Mouse (Mus musculus) stomach, postnatal 0 days (tissue): ENCODE measurements at regions not wholly inside any gene's neighbourhood (a gene's known extent, or its start where the extent isn't known, plus 50 kb on each side); places are given as distances from the start of the nearest gene placed in this dataset.

Experiments
- ATAC-seq: fragments of 200-750 bp; cut with Nextera tagmentation; 2 replicates; pipeline ENCODE4 v1.8.0; 2017; ENCODE audit not compliant: low FRiP score, low TSS enrichment
- DNase-seq: peaks from one replicate; pipeline ENCODE4 v3.0.0-alpha.2; 2016; ENCODE audit warnings: low spot score
- H3K27ac ChIP-seq: fragments of 300-500 bp; sonication (generic); replicated peaks from 2 replicates; pipeline ENCODE4 v1.5.1; 2014; ENCODE audit warnings: mild to moderate bottlenecking, control low read depth
- H3K27me3 ChIP-seq: fragments of 300-500 bp; sonication (generic); 2 replicates; pipeline ENCODE4 v1.6.1; 2014; ENCODE audit warnings: low read length; ENCODE audit not compliant: control insufficient read depth, insufficient read depth
- H3K36me3 ChIP-seq: fragments of 300-500 bp; sonication (generic); 2 replicates; pipeline ENCODE4 v1.6.1; 2014; ENCODE audit warnings: low read length, mixed read lengths; ENCODE audit not compliant: control insufficient read depth, insufficient read depth
- H3K4me1 ChIP-seq: fragments of 300-500 bp; sonication (generic); replicated peaks from 2 replicates; pipeline ENCODE4 v1.6.1; 2014; ENCODE audit warnings: antibody characterized with exemption; ENCODE audit not compliant: control insufficient read depth, insufficient read depth
- H3K4me2 ChIP-seq: fragments of 300-500 bp; sonication (generic); replicated peaks from 2 replicates; pipeline ENCODE4 v1.6.1; 2014; ENCODE audit warnings: low read depth, mild to moderate bottlenecking, control low read depth, moderate library complexity
- H3K4me3 ChIP-seq: fragments of 300-500 bp; sonication (generic); 2 replicates; pipeline ENCODE4 v1.5.1; 2014; ENCODE audit warnings: low read depth, low read length, control low read depth
- H3K9ac ChIP-seq: fragments of 300-500 bp; sonication (generic); 2 replicates; pipeline ENCODE4 v1.6.1; 2014; ENCODE audit warnings: mild to moderate bottlenecking, low read length, control low read depth, mixed read lengths
- H3K9me3 ChIP-seq: fragments of 300-500 bp; sonication (generic); 2 replicates; pipeline ENCODE4 v1.6.1; 2016; ENCODE audit warnings: low read length; ENCODE audit not compliant: control insufficient read depth
- CTCF ChIP-seq: IDR thresholded peaks from 2 replicates; pipeline ENCODE4 v1.5.1; 2016; ENCODE audit warnings: antibody characterized with exemption, low read depth, mild to moderate bottlenecking, moderate library complexity
- EP300 ChIP-seq: optimal IDR thresholded peaks from 2 replicates; pipeline ENCODE3; 2016; ENCODE audit warnings: antibody characterized with exemption
- WGBS: fragments of 180-500 bp; shearing (Covaris S2); extraction: QIAGEN DNeasy Blood & Tissue Kit; methylation state at CpG from one replicate; pipeline ENCODE4 v1.1.7; 2014; 5-methylcytosine and 5-hydroxymethylcytosine counted together

GRCm38 (mm10) chr12:16001225-16001624 is 184.5 kb upstream of the Trib2 start:
- no peak overlapping the region for H3K4me2 ChIP-seq
- ATAC-seq (no peak), DNase-seq (no peak)
- TF ChIP-seq EP300 (no peak), CTCF (no peak)
- H3K4me3 ChIP-seq = no peak overlapping the region
- 79% methylated on average over 5 of the region's 5 CpGs for WGBS
- no peaks in the 10 kb centered on the region for H3K9me3 ChIP-seq
- H3K27me3 ChIP-seq = no peaks in the 10 kb centered on the region
- no peak overlapping the region for H3K27ac ChIP-seq
- no peaks in the 10 kb centered on the region for H3K36me3 ChIP-seq
- no peaks in the 10 kb centered on the region for H3K4me1 ChIP-seq
- no peak overlapping the region for H3K9ac ChIP-seq

DNA sequence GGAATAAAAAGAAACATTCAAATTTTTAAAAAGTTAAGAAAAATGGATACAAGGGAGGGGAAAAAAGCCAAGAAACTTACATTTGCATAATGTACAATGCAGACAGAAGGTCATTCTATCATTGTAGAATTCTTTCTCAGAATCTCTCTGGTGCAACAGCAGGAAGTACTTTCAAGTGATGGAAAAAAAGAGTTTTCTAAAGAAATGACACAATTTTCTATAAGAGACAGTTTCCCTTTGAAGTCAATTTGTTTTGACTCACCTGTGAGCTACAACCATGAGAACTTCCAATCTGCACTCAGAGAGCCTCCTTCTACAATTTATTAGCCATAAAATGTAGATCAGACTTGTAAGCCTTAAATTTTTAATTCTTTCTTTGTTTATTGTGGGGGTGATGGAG is 181.6 kb upstream of the Trib2 start:
- Histone ChIP-seq H3K27ac (no peak overlapping the region), H3K4me3 (no peak overlapping the region), H3K9ac (no peak overlapping the region), H3K36me3 (no peaks in the 10 kb centered on the region), H3K9me3 (no peaks in the 10 kb centered on the region), H3K4me2 (no peak overlapping the region), H3K4me1 (no peaks in the 10 kb centered on the region), H3K27me3 (no peaks in the 10 kb centered on the region)
- no peak for TF ChIP-seq EP300
- no peak for TF ChIP-seq CTCF
- ATAC-seq (no peak), DNase-seq (no peak)

DNA sequence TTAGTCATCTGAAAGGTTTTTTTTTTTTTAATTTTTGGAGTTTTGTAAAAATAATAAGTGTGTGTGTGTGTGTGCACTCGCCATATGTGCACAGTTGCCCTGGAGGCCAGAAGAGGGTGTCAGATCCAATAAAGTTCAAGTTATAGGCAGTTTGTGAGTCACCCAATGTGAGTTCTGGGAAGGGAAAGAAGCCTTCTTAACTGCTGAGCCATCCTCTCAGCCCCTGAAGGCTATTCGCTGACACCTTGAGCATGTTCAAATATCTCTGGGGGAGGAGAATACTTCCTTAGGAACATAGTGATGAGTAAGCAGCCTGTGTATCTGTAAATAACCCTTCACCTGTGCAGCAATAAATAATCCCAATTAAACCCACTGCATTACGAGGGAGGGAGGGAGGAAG is 177.1 kb upstream of the Trib2 start:
- 87% methylated on average over 3 of the region's 3 CpGs for WGBS
- no peak for DNase-seq
- TF ChIP-seq EP300 = no peak
- no peak for TF ChIP-seq CTCF
- Histone ChIP-seq H3K4me2 (no peak overlapping the region), H3K36me3 (no peaks in the 10 kb centered on the region), H3K4me3 (no peak overlapping the region), H3K27me3 (no peaks in the 10 kb centered on the region), H3K4me1 (no peaks in the 10 kb centered on the region), H3K9ac (no peak overlapping the region), H3K9me3 (no peaks in the 10 kb centered on the region), H3K27ac (no peak overlapping the region)
- no peak for ATAC-seq

DNA sequence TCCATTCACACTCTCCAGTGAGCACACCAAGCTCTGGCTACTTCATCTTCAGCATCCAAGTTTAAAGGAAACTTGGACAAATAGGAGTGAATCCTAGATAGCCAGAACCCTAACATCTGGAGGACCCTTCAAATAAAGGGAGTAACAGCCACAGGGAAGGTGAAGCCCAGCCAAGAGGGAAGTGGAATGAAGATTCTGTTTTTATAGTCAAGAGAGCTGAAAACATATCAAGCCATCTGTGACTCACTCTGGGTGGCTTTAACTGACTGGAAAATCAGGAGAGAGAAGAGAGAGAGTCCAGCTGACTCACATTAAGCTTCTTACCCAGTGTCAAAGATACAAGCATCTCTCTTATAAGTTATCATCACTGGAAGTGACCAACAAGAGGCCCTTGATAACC is 169.6 kb upstream of the Trib2 start:
- Histone ChIP-seq H3K9me3 (no peaks in the 10 kb centered on the region), H3K4me1 (no peaks in the 10 kb centered on the region), H3K4me3 (no peak overlapping the region), H3K27me3 (no peaks in the 10 kb centered on the region), H3K27ac (no peak overlapping the region), H3K36me3 (no peaks in the 10 kb centered on the region), H3K9ac (no peak overlapping the region), H3K4me2 (no peak overlapping the region)
- DNase-seq (no peak), ATAC-seq (no peak)
- no peak for TF ChIP-seq EP300
- TF ChIP-seq CTCF = no peak

- TF ChIP-seq EP300 (no peak), CTCF (no peak)
- ATAC-seq = no peak
- WGBS = 58% methylated on average over 2 of the region's 2 CpGs
- H3K4me1 ChIP-seq = no peaks in the 10 kb centered on the region
- H3K4me3 ChIP-seq = no peak overlapping the region
- H3K27ac ChIP-seq = no peak overlapping the region
- no peak overlapping the region for H3K4me2 ChIP-seq
- no peaks in the 10 kb centered on the region for H3K36me3 ChIP-seq
- H3K9ac ChIP-seq = no peak overlapping the region
- H3K27me3 ChIP-seq = no peaks in the 10 kb centered on the region
- H3K9me3 ChIP-seq = no peaks in the 10 kb centered on the region
- DNase-seq = no peak
Measured at GRCm38 (mm10) chr12:15985649-15986048, 168.9 kb upstream of the Trib2 start.

DNA sequence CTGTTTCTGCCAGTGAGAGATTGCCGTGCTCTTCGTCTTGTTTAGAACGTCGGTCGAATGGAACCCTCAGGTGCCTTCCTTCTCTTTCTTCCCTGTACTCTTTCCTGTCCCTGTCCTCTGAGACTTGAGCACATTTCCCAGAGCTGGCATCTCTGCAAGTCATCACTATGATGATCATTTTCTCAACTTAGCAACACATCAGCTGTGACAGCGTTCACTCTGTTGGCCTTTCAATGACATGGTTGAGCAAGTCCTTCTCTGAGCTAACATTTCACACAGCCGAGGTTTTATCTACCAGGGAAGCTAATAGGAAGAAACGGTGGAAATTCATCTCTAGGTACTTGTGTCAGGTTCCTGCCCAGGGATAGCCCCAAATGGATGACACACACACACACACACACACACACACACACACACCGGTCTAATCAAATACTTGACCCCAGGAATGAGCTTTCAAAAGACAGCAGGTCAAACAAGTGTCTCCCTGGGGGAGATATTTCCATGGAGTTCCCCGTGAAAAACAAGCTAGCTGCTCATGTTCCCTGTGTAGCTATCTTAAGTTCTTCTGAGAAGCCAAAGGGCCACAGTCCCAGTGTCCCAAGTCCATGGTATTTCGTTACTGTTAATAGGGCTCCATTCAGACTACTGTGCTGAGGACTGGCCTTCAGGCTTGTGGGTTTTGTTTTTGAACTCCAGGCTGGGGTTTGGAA is 167.0 kb upstream of the Trib2 start:
- H3K36me3 ChIP-seq = no peaks in the 10 kb centered on the region
- H3K27me3 ChIP-seq = no peaks in the 10 kb centered on the region
- H3K4me1 ChIP-seq = no peaks in the 10 kb centered on the region
- DNase-seq (no peak), ATAC-seq (no peak)
- 84% methylated on average over 11 of the region's 11 CpGs for WGBS
- no peak overlapping the region for H3K27ac ChIP-seq
- H3K4me2 ChIP-seq = no peak overlapping the region
- no peak overlapping the region for H3K9ac ChIP-seq
- no peak for TF ChIP-seq CTCF
- no peaks in the 10 kb centered on the region for H3K9me3 ChIP-seq
- no peak overlapping the region for H3K4me3 ChIP-seq
